Mouse (Mus musculus) retina, embryonic 14.5 days (tissue): ENCODE data around the gene Dpf3.

Experiments used
- DNase-seq: peaks from one replicate; pipeline ENCODE4 v3.0.0-alpha.2; 2015; ENCODE audit warnings: low spot score

The Dpf3 gene

DNA sequence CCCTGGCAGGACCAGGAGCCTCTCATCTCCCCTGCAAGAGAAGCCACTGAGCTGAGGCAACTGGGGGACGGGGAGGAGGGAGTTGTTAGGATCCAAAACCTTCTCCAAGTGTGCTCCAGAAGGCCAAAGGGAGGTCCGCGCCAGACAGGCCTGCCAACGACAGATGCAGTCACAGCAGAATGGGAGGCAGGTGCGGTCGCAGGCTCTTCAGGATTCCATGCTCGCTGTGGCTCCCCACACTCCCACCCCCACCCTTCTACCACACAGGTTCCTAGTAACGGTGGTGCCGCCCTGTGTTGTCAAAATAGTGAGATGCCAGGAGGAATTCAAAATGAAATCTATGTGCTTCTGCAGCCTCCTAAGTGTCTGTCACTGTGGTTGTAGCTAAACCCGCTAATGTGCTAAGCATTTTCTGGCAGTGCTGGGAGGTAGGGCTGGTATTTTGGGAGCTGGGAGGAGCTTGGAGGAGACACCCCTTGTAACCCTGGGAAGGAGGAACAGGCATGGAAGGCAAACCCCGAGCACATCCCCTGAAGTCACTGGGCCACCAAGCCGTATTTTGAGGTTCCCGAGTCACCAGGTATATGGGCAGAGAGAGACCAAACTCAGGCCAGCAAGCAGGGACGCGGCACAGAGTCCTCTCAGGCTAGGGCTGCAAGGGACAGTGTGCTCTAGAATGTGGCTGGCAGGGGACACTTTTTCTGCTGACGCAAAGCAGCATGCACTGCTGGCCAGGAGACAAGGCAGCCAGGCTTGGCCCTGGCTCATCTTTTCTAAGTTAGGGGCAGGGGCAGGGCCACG, 75.6 kb downstream of the Dpf3 start:
- peak; percentile 15 for DNase-seq

- DNase-seq: no peak
Measured at GRCm38 (mm10) chr12:83411032-83411431, 76.5 kb downstream of the Dpf3 start.

DNA sequence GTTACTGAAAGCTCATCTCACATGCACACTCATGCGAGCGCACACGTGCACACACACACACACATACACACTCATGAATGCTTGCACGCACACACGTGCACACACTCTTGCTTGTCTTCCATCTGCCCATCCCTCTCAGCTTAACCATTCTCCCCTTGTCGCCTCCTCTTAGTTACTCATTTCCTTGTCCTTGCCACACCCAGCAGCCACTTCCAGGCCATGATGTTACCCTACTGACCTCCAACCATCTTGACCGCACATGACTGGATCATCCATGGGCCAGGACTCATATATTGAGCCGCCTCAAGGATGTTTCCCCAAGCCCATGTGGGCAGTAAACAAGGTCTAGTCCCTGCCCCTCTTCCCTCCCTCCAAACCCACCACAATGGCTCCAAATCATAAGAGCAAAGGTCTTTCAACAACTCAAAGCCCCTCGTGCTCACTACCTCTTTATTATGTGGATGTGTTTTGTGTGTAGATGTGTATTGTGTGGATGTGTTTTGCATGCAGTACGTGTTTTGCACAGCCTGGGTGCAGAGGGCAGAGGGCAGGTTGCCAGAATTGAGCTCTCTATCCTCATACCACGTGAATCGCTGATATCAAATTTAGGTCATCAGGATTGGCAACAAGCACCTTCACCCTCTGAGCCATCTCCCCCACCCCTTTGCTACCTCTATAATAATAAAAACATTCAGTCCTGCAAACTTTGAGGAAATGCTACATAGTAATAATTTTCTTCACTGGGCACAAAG, 82.0 kb downstream of the Dpf3 start:
- no peak for DNase-seq

GRCm38 (mm10) chr12:83402270-83402669, 85.2 kb downstream of the Dpf3 start:
- DNase-seq: no peak

DNA sequence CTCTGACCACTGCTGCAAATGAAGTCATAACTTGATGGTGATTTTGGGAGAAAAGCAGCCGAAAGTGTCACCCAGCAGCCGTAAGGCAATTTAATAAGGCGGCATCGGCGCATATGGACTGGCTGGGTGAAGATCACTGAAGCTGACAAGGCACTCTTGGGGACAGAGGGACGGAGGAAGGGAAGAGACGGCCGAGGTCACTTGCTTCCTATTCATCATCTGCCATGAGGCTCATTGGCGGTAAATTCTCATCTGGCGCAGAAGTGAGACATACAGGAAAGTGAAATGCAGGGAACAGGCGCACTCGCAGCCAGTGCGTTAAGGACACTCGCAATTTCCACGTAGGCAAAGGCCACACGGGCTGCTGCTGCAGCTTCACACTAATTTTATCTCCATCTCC, 95.5 kb downstream of the Dpf3 start:
- peak; percentile 41 for DNase-seq

DNA sequence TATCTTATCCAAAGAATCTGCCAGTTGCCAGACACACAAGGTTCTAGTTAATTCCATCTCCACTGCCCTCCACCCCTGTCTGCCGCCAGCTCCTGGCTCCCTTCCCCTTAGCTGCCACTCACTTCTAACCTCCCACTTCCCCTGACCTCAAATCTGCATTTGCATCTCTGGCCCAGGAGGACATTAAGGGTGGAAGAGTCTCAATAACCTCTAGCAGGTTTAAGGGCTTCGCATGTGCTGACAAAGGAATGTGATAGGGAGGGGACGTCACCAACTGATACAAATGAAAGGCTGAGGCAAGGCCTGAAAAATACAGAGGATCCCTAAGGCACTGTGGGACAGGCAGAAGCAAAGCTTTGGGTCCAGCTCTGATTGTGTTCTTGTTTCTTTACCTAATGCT, 100.0 kb downstream of the Dpf3 start:
- DNase-seq: no peak

DNA sequence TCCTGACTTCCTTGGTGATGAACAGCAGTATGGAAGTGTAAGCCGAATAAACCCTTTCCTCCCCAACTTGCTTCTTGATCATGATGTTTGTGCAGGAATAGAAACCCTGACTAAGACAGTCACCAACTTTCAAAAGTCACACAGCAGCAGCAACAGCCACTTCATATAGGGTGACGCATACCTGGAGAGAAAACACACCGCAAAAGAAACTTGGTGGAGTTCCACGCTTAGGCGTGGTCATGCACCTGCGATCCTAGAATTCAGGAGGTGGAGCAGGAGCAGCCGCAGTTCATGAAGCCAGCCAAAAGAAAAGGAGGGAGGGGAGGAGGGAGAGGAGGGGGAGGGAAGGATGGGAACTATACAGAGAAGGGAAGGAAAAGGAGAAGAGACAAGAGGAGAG, 106.4 kb downstream of the Dpf3 start:
- no peak for DNase-seq

GRCm38 (mm10) chr12:83380016-83380415, 107.5 kb downstream of the Dpf3 start:
- no peak for DNase-seq

DNA sequence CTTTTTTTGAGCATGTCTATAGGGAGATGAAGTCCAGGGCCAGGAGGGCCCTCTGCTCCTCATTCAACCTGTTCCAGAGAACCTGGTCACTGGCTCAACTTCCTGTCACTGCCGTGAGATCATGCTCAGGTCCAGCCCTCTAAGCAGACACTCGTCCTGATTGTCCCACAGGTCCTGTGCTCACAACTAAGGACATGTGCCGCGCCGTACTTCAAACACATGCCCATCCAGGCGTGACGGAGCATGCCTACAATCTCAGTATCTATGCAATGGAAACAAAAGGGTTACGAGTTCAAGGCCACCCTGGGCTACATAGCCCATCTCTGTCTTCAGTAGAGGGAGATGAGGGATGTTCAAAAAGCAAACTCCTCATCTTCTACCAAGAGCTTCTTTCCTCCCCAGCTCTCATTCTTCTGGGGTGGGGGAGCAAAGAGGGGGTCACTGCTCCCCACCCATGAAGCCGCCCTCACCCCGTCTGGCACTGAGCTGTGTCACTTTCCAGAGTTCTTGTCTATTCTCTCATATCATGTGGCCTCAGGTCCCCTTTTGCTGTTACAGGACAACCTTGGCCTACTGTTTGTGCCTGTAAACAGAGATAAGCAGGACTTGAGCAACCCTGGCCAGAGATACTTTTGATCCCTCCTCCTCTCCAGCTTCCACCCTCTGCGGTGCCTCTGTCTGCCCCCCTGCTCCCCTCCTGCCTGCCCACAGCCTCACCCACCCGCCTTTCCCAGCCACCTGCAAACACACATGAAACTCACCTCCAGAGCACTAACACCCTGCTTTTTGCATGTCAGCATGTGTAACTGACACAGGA, 112.3 kb downstream of the Dpf3 start:
- DNase-seq: no peak

DNA sequence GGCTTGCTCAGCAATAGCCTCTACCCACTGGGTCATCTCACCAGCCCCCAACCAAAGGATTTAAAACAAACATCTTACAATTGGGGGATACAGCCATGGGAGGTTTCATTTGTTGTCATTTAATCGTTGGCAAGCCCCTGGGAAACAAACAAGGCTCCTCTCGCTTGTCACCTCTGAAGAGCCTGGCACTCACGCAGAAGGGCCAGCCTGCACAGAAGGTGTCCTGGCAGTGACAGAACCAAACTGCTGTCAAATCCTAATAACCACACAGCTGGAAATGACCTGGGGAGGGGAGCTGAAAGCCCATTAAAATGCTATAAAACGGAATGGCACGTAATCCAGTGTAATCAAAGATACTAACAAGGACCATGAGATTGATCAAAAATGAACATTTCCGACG, 114.4 kb downstream of the Dpf3 start:
- DNase-seq: no peak

- no peak for DNase-seq
Measured at GRCm38 (mm10) chr12:83372290-83372689, 115.2 kb downstream of the Dpf3 start.

GRCm38 (mm10) chr12:83370221-83370620, 117.3 kb downstream of the Dpf3 start:
- DNase-seq: no peak

DNA sequence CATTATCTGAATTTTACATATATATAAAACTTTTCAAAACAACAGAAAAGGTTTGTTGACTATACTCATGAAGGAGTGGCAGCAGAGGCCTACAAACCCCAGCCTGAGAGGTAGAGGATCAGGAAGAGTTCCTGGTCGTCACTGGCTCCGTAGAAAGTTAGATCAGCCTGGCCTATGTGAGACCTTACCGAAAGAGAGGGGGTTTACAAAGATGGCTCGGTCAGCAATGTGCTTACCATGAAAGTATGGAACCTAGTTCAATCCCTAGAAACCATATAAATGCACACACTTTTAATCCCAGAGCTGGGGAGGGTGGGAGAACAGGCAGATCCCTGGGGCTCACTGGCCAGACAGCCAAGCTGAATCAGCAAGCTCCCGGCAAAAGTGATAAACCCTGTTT, 118.1 kb downstream of the Dpf3 start:
- no peak for DNase-seq

DNA sequence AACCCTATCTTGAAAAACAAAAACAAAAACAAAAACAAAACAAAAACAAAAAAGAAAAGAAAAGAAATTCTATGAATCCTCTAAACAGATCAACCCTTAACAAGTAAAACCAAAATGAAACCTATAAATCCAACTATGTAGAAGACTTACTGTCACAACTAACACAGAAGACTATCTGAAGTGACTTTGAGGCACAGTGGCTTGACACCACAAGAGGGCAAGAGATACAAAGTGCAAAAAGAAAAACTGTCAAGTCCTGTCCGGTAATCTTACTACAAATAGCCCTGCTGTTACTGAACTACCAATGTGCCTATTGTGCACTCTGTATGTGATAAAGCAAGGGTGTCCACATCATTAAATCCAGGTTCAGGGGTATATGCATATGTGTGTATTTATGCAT, 120.0 kb downstream of the Dpf3 start:
- no peak for DNase-seq

GRCm38 (mm10) chr12:83364771-83365170, 122.7 kb downstream of the Dpf3 start:
- DNase-seq: no peak

GRCm38 (mm10) chr12:83361801-83362200, 125.7 kb downstream of the Dpf3 start:
- DNase-seq: no peak

DNA sequence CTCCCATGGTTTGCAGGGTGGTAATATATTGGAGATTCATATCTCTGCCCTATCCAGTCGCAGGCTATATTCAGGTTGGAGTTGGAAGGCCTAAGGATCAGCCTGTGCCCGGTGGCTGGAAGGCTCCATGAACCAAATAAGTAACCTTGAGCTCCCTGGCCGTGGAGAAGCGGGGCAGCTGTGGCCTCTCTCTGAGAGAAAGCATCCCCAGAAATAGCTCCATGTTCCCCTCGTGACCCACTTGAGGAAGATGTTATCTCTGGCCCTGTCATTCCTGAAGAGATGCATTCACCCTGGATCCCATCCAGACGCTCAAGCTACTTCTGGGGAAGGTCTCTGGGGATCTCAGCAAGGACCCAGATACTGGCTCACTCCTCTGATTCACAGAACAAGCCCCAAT, 134.9 kb downstream of the Dpf3 start:
- no peak for DNase-seq

DNA sequence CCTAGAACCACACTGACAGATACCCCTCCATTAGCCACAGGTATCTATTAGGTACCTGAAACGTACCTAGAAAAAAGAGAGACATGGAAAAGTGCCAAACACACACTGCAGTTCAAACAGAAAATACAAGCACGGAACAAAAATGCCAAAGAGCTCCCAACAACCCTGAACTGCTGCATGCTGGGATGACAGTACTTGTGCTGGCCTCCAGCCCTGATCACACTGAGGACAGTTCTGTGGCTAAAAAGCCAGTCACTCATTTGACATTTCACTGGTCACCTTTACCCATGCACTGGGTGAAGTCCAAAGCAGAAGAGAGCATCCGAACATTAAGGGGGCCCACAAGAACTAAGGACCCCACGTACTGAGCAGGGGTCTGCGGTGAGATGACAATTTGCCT, 137.8 kb downstream of the Dpf3 start:
- DNase-seq: no peak

DNA sequence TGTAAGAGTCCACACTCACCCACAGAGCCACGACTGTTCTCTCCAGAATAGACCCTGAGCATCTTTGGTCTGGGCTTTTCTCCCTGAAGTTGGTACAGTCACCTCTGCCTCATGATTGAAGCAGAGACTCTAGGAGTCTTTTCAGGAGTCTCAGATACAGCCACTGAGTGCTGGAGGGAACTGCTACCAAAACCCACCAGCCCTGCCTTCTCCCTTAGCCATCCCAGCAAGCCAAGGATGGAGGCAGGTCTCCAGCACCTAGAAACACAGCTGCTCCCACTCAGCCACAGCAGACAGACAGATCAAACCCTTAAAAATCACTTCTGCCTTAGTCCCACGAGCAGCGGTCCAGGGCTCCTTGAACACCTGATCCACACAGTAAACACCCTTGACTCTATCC, 139.3 kb downstream of the Dpf3 start:
- no peak for DNase-seq

DNA sequence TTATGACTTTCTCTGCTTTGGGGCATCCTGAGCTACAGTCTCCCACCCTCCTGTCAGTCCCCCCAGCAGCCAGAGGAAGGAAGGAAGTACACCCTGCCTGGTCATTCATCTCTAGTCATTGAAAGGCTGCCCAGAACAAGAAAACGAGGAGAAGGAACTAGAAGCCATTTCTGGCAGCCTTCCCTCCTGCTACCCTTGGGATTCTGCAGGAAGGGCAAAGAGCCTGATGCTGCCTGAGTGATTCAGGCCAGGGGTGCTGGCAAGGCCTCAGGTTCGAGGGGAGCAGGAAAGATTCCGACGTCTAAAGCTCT, 144.7 kb downstream of the Dpf3 start:
- no peak for DNase-seq

DNA sequence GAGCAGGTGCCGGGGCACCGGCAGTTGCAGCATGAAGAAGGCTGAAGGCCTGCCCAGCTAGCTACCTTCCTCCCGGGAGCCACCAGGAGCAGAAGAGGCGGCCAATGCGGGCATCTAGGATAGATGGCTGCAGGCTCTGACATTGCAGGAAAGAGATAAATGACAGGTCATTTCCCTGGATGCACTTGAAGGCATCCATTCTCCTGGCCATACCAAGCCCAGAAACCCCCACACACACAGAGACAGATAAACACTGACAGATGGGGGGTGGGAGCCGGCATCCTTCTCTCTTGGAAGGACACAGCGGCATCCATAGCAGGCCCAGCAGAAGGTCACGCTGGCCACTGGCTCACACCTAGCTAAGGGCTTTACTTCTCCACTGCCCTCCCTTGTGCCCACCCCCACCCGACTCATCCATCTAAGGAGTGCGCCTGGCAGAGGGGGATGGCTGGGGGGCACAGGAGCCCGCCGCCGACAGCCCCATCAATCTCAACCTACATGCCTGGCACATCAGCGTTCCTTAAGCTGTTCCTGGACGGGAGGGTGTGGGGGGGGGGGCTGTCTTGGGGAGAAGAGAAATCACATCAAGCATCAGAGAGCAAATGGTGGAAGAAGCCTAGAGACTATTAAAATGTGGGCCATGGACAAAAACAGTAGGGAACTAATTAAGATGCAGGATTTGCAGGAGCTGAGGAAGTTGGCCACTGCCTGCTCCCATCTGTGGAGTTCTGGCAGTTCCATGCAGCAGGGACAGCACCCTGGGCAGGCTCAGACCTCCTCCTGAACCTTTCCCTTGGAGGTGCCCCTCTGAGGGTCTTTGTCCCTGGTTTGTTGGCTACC, 145.3 kb downstream of the Dpf3 start:
- DNase-seq: no peak

GRCm38 (mm10) chr12:83340960-83341359, 146.6 kb downstream of the Dpf3 start:
- no peak for DNase-seq
